Mouse (Mus musculus) right cerebral cortex, postnatal 36 days (tissue): ENCODE measurements around the gene Ereg.

Source experiments
- DNase-seq, 2 experiments: peaks; one replicate each; pipeline ENCODE4 v3.0.0; 2022; ENCODE audit warnings: low spot score in 2 of 2, mixed read lengths in 1 of 2

The Ereg gene

GRCm38 (mm10) chr5:91074450-91074950 lies at the start of gene Ereg:
TSS of gene Ereg (plus strand) at chr5:91074622.
- no peak for DNase-seq

- DNase-seq, result no peak
Observed at GRCm38 (mm10) chr5:91027164-91027563, 47.3 kb upstream of the Ereg start, which contains the start of gene Epgn. TSS of gene Epgn (plus strand) at chr5:91027464.

GRCm38 (mm10) chr5:91027840-91028239 lies 46.6 kb upstream of the Ereg start:
- no peak for DNase-seq

GRCm38 (mm10) chr5:91030629-91031028 lies 43.8 kb upstream of the Ereg start:
- no peak for DNase-seq

- DNase-seq, result no peak
Observed at GRCm38 (mm10) chr5:91035341-91035740, 39.1 kb upstream of the Ereg start.

GRCm38 (mm10) chr5:91036628-91037027 lies 37.8 kb upstream of the Ereg start:
- DNase-seq, result no peak

- no peak for DNase-seq
Observed at GRCm38 (mm10) chr5:91037756-91038155, 36.7 kb upstream of the Ereg start.

- no peak for DNase-seq
Observed at GRCm38 (mm10) chr5:91038547-91038946, 35.9 kb upstream of the Ereg start.

- DNase-seq, result no peak
Observed at GRCm38 (mm10) chr5:91038963-91039362, 35.5 kb upstream of the Ereg start.

- no peak for DNase-seq
Observed at GRCm38 (mm10) chr5:91047987-91048386, 26.4 kb upstream of the Ereg start.

GRCm38 (mm10) chr5:91048397-91048796 lies 26.0 kb upstream of the Ereg start:
- no peak for DNase-seq

- DNase-seq, result no peak
Observed at GRCm38 (mm10) chr5:91072340-91072739, 2.1 kb upstream of the Ereg start.

- no peak for DNase-seq
Observed at GRCm38 (mm10) chr5:91073626-91074025, 796 bp upstream of the Ereg start.

- no peak for DNase-seq
Observed at GRCm38 (mm10) chr5:91074026-91074425, 396 bp upstream of the Ereg start.

GRCm38 (mm10) chr5:91075021-91075420 lies 599 bp downstream of the Ereg start:
- DNase-seq, result no peak

GRCm38 (mm10) chr5:91083016-91083415 lies 8.6 kb downstream of the Ereg start:
- peak in 1 of 2 experiments; percentile 10 for DNase-seq

GRCm38 (mm10) chr5:91085291-91085690 lies 10.9 kb downstream of the Ereg start:
- no peak for DNase-seq

GRCm38 (mm10) chr5:91090301-91090700 lies 15.9 kb downstream of the Ereg start:
- no peak for DNase-seq

- DNase-seq, result no peak
Observed at GRCm38 (mm10) chr5:91097911-91098614, 23.6 kb downstream of the Ereg start.

GRCm38 (mm10) chr5:91101742-91102141 lies 27.3 kb downstream of the Ereg start:
- DNase-seq, result no peak

GRCm38 (mm10) chr5:91103943-91104665 lies 29.7 kb downstream of the Ereg start:
- no peak for DNase-seq

GRCm38 (mm10) chr5:91106248-91106647 lies 31.8 kb downstream of the Ereg start:
- no peak for DNase-seq
